Mouse (Mus musculus) midbrain, postnatal 0 days (tissue): Measurements from ENCODE around the gene Slc24a2. TPM values are rescaled to one million over a fixed set of nuclear protein-coding genes. Genes with fewer than 3 reads are reported as not detected.
A peak's percentile ranks its signal among the peaks of the same experiment; 100 is the strongest.

ENCODE experiments used
- ATAC-seq: fragments of 200-750 bp; cut with Nextera tagmentation; 2 replicates; pipeline ENCODE4 v1.8.0; 2017; ENCODE audit warnings: moderate number of reproducible peaks, mild to moderate bottlenecking, moderate TSS enrichment, moderate library complexity; ENCODE audit not compliant: low FRiP score
- DNase-seq: peaks from one replicate; pipeline ENCODE4 v3.0.0-alpha.2; 2015; ENCODE audit warnings: low spot score
- H3K27ac ChIP-seq: fragments of 300-500 bp; sonication (generic); 2 replicates; pipeline ENCODE4 v1.5.1; 2014; ENCODE audit warnings: low read depth, mild to moderate bottlenecking, low read length, mixed read lengths
- H3K27me3 ChIP-seq: fragments of 300-500 bp; sonication (generic); 2 replicates; pipeline ENCODE4 v1.6.1; 2014; ENCODE audit warnings: low read length, control low read depth, mixed read lengths; ENCODE audit not compliant: insufficient read depth
- H3K36me3 ChIP-seq: fragments of 300-500 bp; sonication (generic); 2 replicates; pipeline ENCODE4 v1.6.1; 2014; ENCODE audit warnings: low read length, control low read depth, mixed read lengths; ENCODE audit not compliant: insufficient read depth
- H3K4me1 ChIP-seq: fragments of 300-500 bp; sonication (generic); 2 replicates; pipeline ENCODE4 v1.6.1; 2014; ENCODE audit warnings: mild to moderate bottlenecking, control low read depth, antibody characterized with exemption, low read length, mixed read lengths; ENCODE audit not compliant: insufficient read depth
- H3K4me2 ChIP-seq: fragments of 300-500 bp; sonication (generic); 2 replicates; pipeline ENCODE4 v1.6.1; 2014; ENCODE audit warnings: low read depth, mild to moderate bottlenecking, low read length, mixed read lengths; ENCODE audit not compliant: poor library complexity, severe bottlenecking
- H3K4me3 ChIP-seq: fragments of 300-500 bp; sonication (generic); 2 replicates; pipeline ENCODE4 v1.5.1; 2014; ENCODE audit warnings: low read depth, mild to moderate bottlenecking, low read length, moderate library complexity
- H3K9ac ChIP-seq: fragments of 300-500 bp; sonication (generic); replicated peaks from 2 replicates; pipeline ENCODE4 v1.6.1; 2014; ENCODE audit warnings: mild to moderate bottlenecking, low read length, moderate library complexity, mixed read lengths; ENCODE audit not compliant: poor library complexity, severe bottlenecking
- H3K9me3 ChIP-seq: fragments of 300-500 bp; sonication (generic); 2 replicates; pipeline ENCODE4 v1.6.1; 2016; ENCODE audit warnings: low read length, control low read depth
- CTCF ChIP-seq: IDR thresholded peaks from 2 replicates; pipeline ENCODE4 v1.5.1; 2016; ENCODE audit warnings: antibody characterized with exemption, mild to moderate bottlenecking
- WGBS: fragments of 180-500 bp; shearing (Covaris S2); extraction: QIAGEN DNeasy Blood & Tissue Kit; methylation state at CpG from one replicate; pipeline ENCODE4 v1.1.7; 2014; 5-methylcytosine and 5-hydroxymethylcytosine counted together
- polyA plus RNA-seq: library from polyadenylated mRNA; unstranded; fragments of >200 nt; fragmentation: Nextera tagmentation; extraction: Ambion mirVana; gene quantifications from 2 replicates; pipeline ENCODE4 v1.2.1, GENCODE M21; 2015
- total RNA-seq: library from RNA; depleted of rRNA; stranded (reverse); fragments of >200 nt; gene quantifications from 2 replicates; pipeline ENCODE4 v1.2.3, GENCODE M21; 2014

Slc24a2 gene
- total and polyA plus RNA-seq, 2 experiments from 2014 or later = 3.3 to 19.4 TPM

GRCm38 (mm10) chr4:87052881-87053280 is 177.4 kb downstream of the Slc24a2 start:
- DNase-seq = no peak
- no peaks in the 10 kb centered on the region for H3K27me3 ChIP-seq
- no peak for ATAC-seq
- H3K27ac ChIP-seq = no peak overlapping the region
- H3K9me3 ChIP-seq = no peaks in the 10 kb centered on the region
- no peak overlapping the region for H3K9ac ChIP-seq
- no peak overlapping the region for H3K4me2 ChIP-seq
- 0 out of 2 replicates have a peak, but pooled peaks cover 6% of the 10 kb centered on the region for H3K4me1 ChIP-seq
- whole genome bisulfite sequencing = 92% methylated on average over 5 of the region's 5 CpGs
- no peak overlapping the region for H3K4me3 ChIP-seq
- H3K36me3 ChIP-seq = no peaks in the 10 kb centered on the region
- TF ChIP-seq CTCF = no peak

GRCm38 (mm10) chr4:87049061-87049460 is 181.2 kb downstream of the Slc24a2 start:
- no peak for DNase-seq
- Histone ChIP-seq H3K36me3 (no peaks in the 10 kb centered on the region), H3K4me1 (no peaks in the 10 kb centered on the region), H3K9ac (no peak overlapping the region), H3K4me2 (no peak overlapping the region), H3K4me3 (no peak overlapping the region), H3K27me3 (no peaks in the 10 kb centered on the region), H3K9me3 (no peaks in the 10 kb centered on the region), H3K27ac (no peak overlapping the region)
- TF ChIP-seq CTCF = no peak
- no peak for ATAC-seq
- WGBS = 83% methylated on average over 3 of the region's 3 CpGs

- Histone ChIP-seq H3K4me2 (no peak overlapping the region), H3K4me3 (no peak overlapping the region), H3K27ac (no peak overlapping the region), H3K9me3 (no peaks in the 10 kb centered on the region), H3K4me1 (no peaks in the 10 kb centered on the region), H3K27me3 (no peaks in the 10 kb centered on the region), H3K9ac (no peak overlapping the region), H3K36me3 (no peaks in the 10 kb centered on the region)
- 85% methylated on average over 2 of the region's 2 CpGs for WGBS
- TF ChIP-seq CTCF = no peak
- ATAC-seq = no peak
- no peak for DNase-seq
These were observed 183.1 kb downstream of the Slc24a2 start for GRCm38 (mm10) chr4:87047131-87047530.

GRCm38 (mm10) chr4:87043296-87043695 is 187.0 kb downstream of the Slc24a2 start:
- Histone ChIP-seq H3K4me1 (no peaks in the 10 kb centered on the region), H3K36me3 (no peaks in the 10 kb centered on the region), H3K4me2 (no peak overlapping the region), H3K4me3 (no peak overlapping the region), H3K9ac (no peak overlapping the region), H3K9me3 (no peaks in the 10 kb centered on the region), H3K27ac (no peak overlapping the region), H3K27me3 (no peaks in the 10 kb centered on the region)
- TF ChIP-seq CTCF = no peak
- no peak for ATAC-seq
- DNase-seq = no peak
- WGBS = 94% methylated on average over 9 of the region's 9 CpGs

GRCm38 (mm10) chr4:87041412-87041997 is 188.8 kb downstream of the Slc24a2 start:
- H3K9me3 ChIP-seq = no peaks in the 10 kb centered on the region
- H3K4me2 ChIP-seq = no peak overlapping the region
- 73% methylated on average over 7 of the region's 7 CpGs for WGBS
- no peak overlapping the region for H3K9ac ChIP-seq
- 0 out of 2 replicates have a peak, but pooled peaks have one; percentile 34 for ATAC-seq
- no peak overlapping the region for H3K27ac ChIP-seq
- no peaks in the 10 kb centered on the region for H3K36me3 ChIP-seq
- no peak for TF ChIP-seq CTCF
- no peaks in the 10 kb centered on the region for H3K4me1 ChIP-seq
- DNase-seq = peak; percentile 53
- H3K4me3 ChIP-seq = no peak overlapping the region
- H3K27me3 ChIP-seq = no peaks in the 10 kb centered on the region

GRCm38 (mm10) chr4:87037592-87037991 is 192.7 kb downstream of the Slc24a2 start:
- Histone ChIP-seq H3K4me3 (no peak overlapping the region), H3K4me1 (no peaks in the 10 kb centered on the region), H3K9me3 (no peaks in the 10 kb centered on the region), H3K9ac (no peak overlapping the region), H3K36me3 (no peaks in the 10 kb centered on the region), H3K4me2 (no peak overlapping the region), H3K27me3 (no peaks in the 10 kb centered on the region), H3K27ac (no peak overlapping the region)
- ATAC-seq = no peak
- TF ChIP-seq CTCF = peak; percentile 66
- WGBS = 72% methylated on average over 4 of the region's 4 CpGs
- DNase-seq = peak; percentile 49
